Mouse (Mus musculus) limb, embryonic 14.5 days (tissue): ENCODE results near the gene Tmem128. TPM values are rescaled to one million over a fixed set of nuclear protein-coding genes. Genes with fewer than 3 reads are reported as not detected.

Experiments
- ATAC-seq: fragments of 200-750 bp; cut with Nextera tagmentation; 2 replicates; pipeline ENCODE4 v1.8.0; 2017; ENCODE audit warnings: low read depth, moderate number of reproducible peaks, moderate TSS enrichment; ENCODE audit not compliant: low FRiP score
- DNase-seq: peaks from one replicate; pipeline ENCODE4 v3.0.0-alpha.2; 2015; ENCODE audit warnings: low spot score
- H3K27ac ChIP-seq: fragments of 300-500 bp; sonication (generic); replicated peaks from 2 replicates; pipeline ENCODE4 v1.5.1; 2014; ENCODE audit warnings: low read depth, mild to moderate bottlenecking, low read length, moderate library complexity, mixed read lengths
- H3K27me3 ChIP-seq: fragments of 300-500 bp; sonication (generic); 2 replicates; pipeline ENCODE4 v1.6.1; 2014; ENCODE audit warnings: low read length, mixed read lengths; ENCODE audit not compliant: control insufficient read depth, insufficient read depth
- H3K36me3 ChIP-seq: fragments of 300-500 bp; sonication (generic); 2 replicates; pipeline ENCODE4 v1.6.1; 2014; ENCODE audit warnings: mild to moderate bottlenecking, low read length, moderate library complexity, mixed read lengths; ENCODE audit not compliant: control insufficient read depth, insufficient read depth
- H3K4me1 ChIP-seq: fragments of 300-500 bp; sonication (generic); 2 replicates; pipeline ENCODE4 v1.6.1; 2014; ENCODE audit warnings: antibody characterized with exemption, low read length, mixed read lengths; ENCODE audit not compliant: control insufficient read depth, insufficient read depth
- H3K4me2 ChIP-seq: fragments of 300-500 bp; sonication (generic); replicated peaks from 2 replicates; pipeline ENCODE4 v1.6.1; 2014; ENCODE audit warnings: low read depth, mild to moderate bottlenecking, low read length, moderate library complexity; ENCODE audit not compliant: severe bottlenecking
- H3K4me3 ChIP-seq: fragments of 300-500 bp; sonication (generic); replicated peaks from 2 replicates; pipeline ENCODE4 v1.5.1; 2014; ENCODE audit warnings: low read length
- H3K9ac ChIP-seq: fragments of 300-500 bp; sonication (generic); 2 replicates; pipeline ENCODE4 v1.6.1; 2014; ENCODE audit warnings: mild to moderate bottlenecking, low read depth, low read length, moderate library complexity; ENCODE audit not compliant: severe bottlenecking
- H3K9me3 ChIP-seq: fragments of 300-500 bp; sonication (generic); 2 replicates; pipeline ENCODE4 v1.6.1; 2016; ENCODE audit warnings: low read length; ENCODE audit not compliant: control insufficient read depth
- POLR2A ChIP-seq: fragments of 200-500 bp; IDR thresholded peaks from 2 replicates; pipeline ENCODE4 v1.8.0; 2012; ENCODE audit warnings: inconsistent platforms, mild to moderate bottlenecking, moderate library complexity, borderline replicate concordance; ENCODE audit not compliant: insufficient read depth, insufficient read length; ENCODE audit errors: extremely low read depth
- WGBS: fragments of 180-500 bp; shearing (Covaris S2); extraction: QIAGEN DNeasy Blood & Tissue Kit; methylation state at CpG from one replicate; pipeline ENCODE4 v1.1.7; 2014; 5-methylcytosine and 5-hydroxymethylcytosine counted together
- polyA plus RNA-seq, 2 experiments: library from polyadenylated mRNA; depleted of rRNA in 1 of 2; stranded (reverse) in 1 of 2; unstranded in 1 of 2; fragments of >200 nt; fragmentation: Nextera tagmentation in 1 of 2; extraction: Ambion mirVana in 1 of 2; gene quantifications; 2 replicates each; pipeline versions ENCODE4 v1.2.1 to v1.2.3; 2012 to 2014

The Tmem128 gene
- polyA plus RNA-seq, 2 experiments: 51.1 to 70.0 TPM

GRCm38 (mm10) chr5:38270942-38271341 lies 11.0 kb downstream of the Tmem128 start:
- Histone ChIP-seq H3K27ac (no peak overlapping the region), H3K4me1 (no peaks in the 10 kb centered on the region), H3K4me3 (no peak overlapping the region), H3K36me3 (peaks cover 46% of the 10 kb centered on the region), H3K4me2 (no peak overlapping the region), H3K9ac (no peak overlapping the region), H3K27me3 (peaks cover 14% of the 10 kb centered on the region; the same call in 1 of the 2 replicates), H3K9me3 (no peaks in the 10 kb centered on the region)
- ATAC-seq (no peak), DNase-seq (no peak)
- 93% methylated on average over 3 of the region's 3 CpGs for WGBS
- TF ChIP-seq POLR2A: no peak

GRCm38 (mm10) chr5:38273831-38274230 lies 13.8 kb downstream of the Tmem128 start:
- Histone ChIP-seq H3K27ac (no peak overlapping the region), H3K27me3 (peaks cover 43% of the 10 kb centered on the region), H3K36me3 (peaks cover 22% of the 10 kb centered on the region), H3K9me3 (no peaks in the 10 kb centered on the region), H3K4me3 (no peak overlapping the region), H3K4me1 (peaks cover 11% of the 10 kb centered on the region; the same call in 1 of the 2 replicates), H3K9ac (no peak overlapping the region), H3K4me2 (no peak overlapping the region)
- no peak for DNase-seq
- 82% methylated on average over 4 of the region's 4 CpGs for WGBS
- no peak for TF ChIP-seq POLR2A
- ATAC-seq: no peak

GRCm38 (mm10) chr5:38275771-38276170 lies 15.8 kb downstream of the Tmem128 start, which contains the start of gene Otop1:
Gene Otop1, plus strand, starts transcription at chr5:38275972.
- no peak for TF ChIP-seq POLR2A
- H3K4me2 ChIP-seq: peak within 1 kb of the TSS; percentile 44
- peaks cover 48% of the 10 kb centered on the region for H3K27me3 ChIP-seq
- DNase-seq: no peak
- H3K9me3 ChIP-seq: no peaks in the 10 kb centered on the region
- ATAC-seq: no peak
- peak within 1 kb of the TSS; percentile 30 for H3K4me3 ChIP-seq
- 8% methylated on average over 4 of the region's 4 CpGs for WGBS
- peaks cover 8% of the 10 kb centered on the region; the same call in 1 of the 2 replicates for H3K36me3 ChIP-seq
- H3K27ac ChIP-seq: no peak within 1 kb of the TSS
- peaks cover 11% of the 10 kb centered on the region; the same call in 1 of the 2 replicates for H3K4me1 ChIP-seq
- no peak within 1 kb of the TSS for H3K9ac ChIP-seq

GRCm38 (mm10) chr5:38276451-38276850 lies 16.5 kb downstream of the Tmem128 start:
- ATAC-seq: no peak
- TF ChIP-seq POLR2A: no peak
- 3% methylated on average over 19 of the region's 19 CpGs for WGBS
- Histone ChIP-seq H3K4me1 (peaks cover 11% of the 10 kb centered on the region; the same call in 1 of the 2 replicates), H3K4me2 (peak overlapping the region; percentile 34), H3K27ac (no peak overlapping the region), H3K36me3 (peaks cover 2% of the 10 kb centered on the region; the same call in 1 of the 2 replicates), H3K9me3 (no peaks in the 10 kb centered on the region), H3K4me3 (peak overlapping the region; percentile 30), H3K9ac (no peak overlapping the region), H3K27me3 (peaks cover 48% of the 10 kb centered on the region)
- no peak for DNase-seq

GRCm38 (mm10) chr5:38277098-38277866 lies 17.3 kb downstream of the Tmem128 start:
- TF ChIP-seq POLR2A: no peak
- Histone ChIP-seq H3K4me1 (peaks cover 11% of the 10 kb centered on the region; the same call in 1 of the 2 replicates), H3K4me2 (peak overlapping the region; percentile 44), H3K27ac (no peak overlapping the region), H3K36me3 (no peaks in the 10 kb centered on the region), H3K9me3 (no peaks in the 10 kb centered on the region), H3K4me3 (peak overlapping the region; percentile 30), H3K9ac (peak overlapping the region; percentile 28; the same call in 1 of the 2 replicates), H3K27me3 (peaks cover 48% of the 10 kb centered on the region)
- WGBS: 3% methylated on average over 51 of the region's 65 CpGs
- DNase-seq (no peak), ATAC-seq (no peak)
